Mouse (Mus musculus): ENCODE results near the gene Gm10428. TPM values are rescaled to one million over a fixed set of nuclear protein-coding genes. Genes with fewer than 3 reads are reported as not detected.

Gene Gm10428
- total RNA-seq (2014; rRNA removed) (not detected in 2 replicates), polyA plus RNA-seq (2015; fragmentation: Nextera tagmentation; extraction: Ambion mirVana) (not detected in 2 replicates)

- Histone ChIP-seq H3K9me3 (ENCODE audit: low read length) (no peaks in the 10 kb centered on the region), H3K36me3 (ENCODE audit: insufficient read depth) (no peaks in the 10 kb centered on the region), H3K4me2 (ENCODE audit: low read depth) (no peak within 1 kb of the TSS), H3K4me3 (ENCODE audit: low read depth, low read length) (no peak within 1 kb of the TSS), H3K9ac (no peak within 1 kb of the TSS), H3K27ac (ENCODE audit: low read depth, low read length) (no peak within 1 kb of the TSS), H3K27me3 (ENCODE audit: insufficient read depth, low read length) (no peaks in the 10 kb centered on the region), H3K4me1 (ENCODE audit: insufficient read depth) (no peaks in the 10 kb centered on the region)
- WGBS, result 88% methylated on average over 8 of the region's 8 CpGs
- TF ChIP-seq CTCF (IDR thresholded peaks at IDR 0.05; ENCODE audit: low read depth), result no peak
- DNase-seq, result no peak
- ATAC-seq, result no peak
Observed at GRCm38 (mm10) chr11:62752780-62753179, at the start of gene Gm10428. TSS of gene Gm10428 (plus strand) at chr11:62753100.

- WGBS, result 88% methylated on average over 2 of the region's 2 CpGs
- H3K9ac ChIP-seq, result no peak overlapping the region
- TF ChIP-seq CTCF (IDR thresholded peaks at IDR 0.05; ENCODE audit: low read depth), result no peak
- ATAC-seq (no peak), DNase-seq (no peak)
- H3K9me3 ChIP-seq (ENCODE audit: low read length), result no peaks in the 10 kb centered on the region
- H3K4me3 ChIP-seq (ENCODE audit: low read depth, low read length), result no peak overlapping the region
- H3K4me2 ChIP-seq (ENCODE audit: low read depth), result no peak overlapping the region
- no peaks in the 10 kb centered on the region for H3K27me3 ChIP-seq (ENCODE audit: insufficient read depth, low read length)
- H3K36me3 ChIP-seq (ENCODE audit: insufficient read depth), result peaks cover 15% of the 10 kb centered on the region
- H3K27ac ChIP-seq (ENCODE audit: low read depth, low read length), result no peak overlapping the region
- no peaks in the 10 kb centered on the region for H3K4me1 ChIP-seq (ENCODE audit: insufficient read depth)
Observed at GRCm38 (mm10) chr11:62706141-62706540, 46.8 kb upstream of the Gm10428 start.

GRCm38 (mm10) chr11:62708252-62708651, 44.6 kb upstream of the Gm10428 start:
- Histone ChIP-seq H3K4me3 (ENCODE audit: low read depth, low read length) (no peak overlapping the region), H3K9ac (no peak overlapping the region), H3K27me3 (ENCODE audit: insufficient read depth, low read length) (no peaks in the 10 kb centered on the region), H3K9me3 (ENCODE audit: low read length) (no peaks in the 10 kb centered on the region), H3K4me2 (ENCODE audit: low read depth) (no peak overlapping the region), H3K36me3 (ENCODE audit: insufficient read depth) (peaks cover 32% of the 10 kb centered on the region), H3K27ac (ENCODE audit: low read depth, low read length) (no peak overlapping the region), H3K4me1 (ENCODE audit: insufficient read depth) (no peaks in the 10 kb centered on the region)
- WGBS, result 83% methylated on average over 7 of the region's 7 CpGs
- DNase-seq (no peak), ATAC-seq (no peak)
- TF ChIP-seq CTCF (IDR thresholded peaks at IDR 0.05; ENCODE audit: low read depth), result no peak

GRCm38 (mm10) chr11:62710657-62711056, 42.2 kb upstream of the Gm10428 start:
- Histone ChIP-seq H3K36me3 (ENCODE audit: insufficient read depth) (peaks cover 51% of the 10 kb centered on the region), H3K27ac (ENCODE audit: low read depth, low read length) (no peak overlapping the region), H3K9me3 (ENCODE audit: low read length) (no peaks in the 10 kb centered on the region), H3K4me2 (ENCODE audit: low read depth) (no peak overlapping the region), H3K4me3 (ENCODE audit: low read depth, low read length) (no peak overlapping the region), H3K9ac (no peak overlapping the region), H3K27me3 (ENCODE audit: insufficient read depth, low read length) (no peaks in the 10 kb centered on the region), H3K4me1 (ENCODE audit: insufficient read depth) (no peaks in the 10 kb centered on the region)
- 94% methylated on average over 5 of the region's 5 CpGs for WGBS
- TF ChIP-seq CTCF (IDR thresholded peaks at IDR 0.05; ENCODE audit: low read depth), result no peak
- ATAC-seq (no peak), DNase-seq (no peak)

GRCm38 (mm10) chr11:62728276-62728675, 24.6 kb upstream of the Gm10428 start:
- no peak overlapping the region for H3K4me2 ChIP-seq (ENCODE audit: low read depth)
- 94% methylated on average over 8 of the region's 8 CpGs for WGBS
- no peak overlapping the region for H3K27ac ChIP-seq (ENCODE audit: low read depth, low read length)
- H3K4me3 ChIP-seq (ENCODE audit: low read depth, low read length), result no peak overlapping the region
- TF ChIP-seq CTCF (IDR thresholded peaks at IDR 0.05; ENCODE audit: low read depth), result no peak
- ATAC-seq (no peak), DNase-seq (no peak)
- peaks cover 13% of the 10 kb centered on the region; the same call in 1 of the 2 replicates for H3K4me1 ChIP-seq (ENCODE audit: insufficient read depth)
- H3K36me3 ChIP-seq (ENCODE audit: insufficient read depth), result peaks cover 46% of the 10 kb centered on the region
- H3K9ac ChIP-seq, result no peak overlapping the region
- no peaks in the 10 kb centered on the region for H3K27me3 ChIP-seq (ENCODE audit: insufficient read depth, low read length)
- H3K9me3 ChIP-seq (ENCODE audit: low read length), result no peaks in the 10 kb centered on the region

GRCm38 (mm10) chr11:62731311-62732021, 21.4 kb upstream of the Gm10428 start, which contains the start of gene Zfp287:
TSS of gene Zfp287 (minus strand) at chr11:62731905.
- H3K4me2 ChIP-seq (ENCODE audit: low read depth), result peak within 1 kb of the TSS; percentile 55
- TF ChIP-seq CTCF (IDR thresholded peaks at IDR 0.05; ENCODE audit: low read depth), result no peak
- peaks cover 15% of the 10 kb centered on the region; the same call in 1 of the 2 replicates for H3K36me3 ChIP-seq (ENCODE audit: insufficient read depth)
- DNase-seq (peak; percentile 96), ATAC-seq (peak; percentile 100)
- H3K9ac ChIP-seq, result peak within 1 kb of the TSS; percentile 98
- WGBS, result under 1% methylated on average over 48 of the region's 48 CpGs
- peak within 1 kb of the TSS; percentile 98 for H3K4me3 ChIP-seq (ENCODE audit: low read depth, low read length)
- no peaks in the 10 kb centered on the region for H3K27me3 ChIP-seq (ENCODE audit: insufficient read depth, low read length)
- H3K4me1 ChIP-seq (ENCODE audit: insufficient read depth), result peaks cover 13% of the 10 kb centered on the region; the same call in 1 of the 2 replicates
- no peaks in the 10 kb centered on the region for H3K9me3 ChIP-seq (ENCODE audit: low read length)
- H3K27ac ChIP-seq (ENCODE audit: low read depth, low read length), result peak within 1 kb of the TSS; percentile 93

- peak overlapping the region; percentile 98 for H3K9ac ChIP-seq
- peaks cover 15% of the 10 kb centered on the region; the same call in 1 of the 2 replicates for H3K36me3 ChIP-seq (ENCODE audit: insufficient read depth)
- peak overlapping the region; percentile 55 for H3K4me2 ChIP-seq (ENCODE audit: low read depth)
- ATAC-seq (peak; percentile 35), DNase-seq (no peak)
- H3K4me1 ChIP-seq (ENCODE audit: insufficient read depth), result peaks cover 13% of the 10 kb centered on the region; the same call in 1 of the 2 replicates
- peak overlapping the region; percentile 98 for H3K4me3 ChIP-seq (ENCODE audit: low read depth, low read length)
- no peaks in the 10 kb centered on the region for H3K27me3 ChIP-seq (ENCODE audit: insufficient read depth, low read length)
- H3K9me3 ChIP-seq (ENCODE audit: low read length), result no peaks in the 10 kb centered on the region
- H3K27ac ChIP-seq (ENCODE audit: low read depth, low read length), result peak overlapping the region; percentile 93; the same call in 1 of the 2 replicates
- WGBS, result 4% methylated on average over 5 of the region's 5 CpGs
- no peak for TF ChIP-seq CTCF (IDR thresholded peaks at IDR 0.05; ENCODE audit: low read depth)
Observed at GRCm38 (mm10) chr11:62732022-62732387, 20.9 kb upstream of the Gm10428 start.
